Mouse (Mus musculus) gastrocnemius, postnatal 14 days (tissue): Measurements from ENCODE around the gene Taar6. TPM values are rescaled to one million over a fixed set of nuclear protein-coding genes. Genes with fewer than 3 reads are reported as not detected.

Experiments
- DNase-seq: peaks from one replicate; pipeline ENCODE4 v3.0.0; 2021; ENCODE audit warnings: mixed read lengths
- intact Hi-C: fragments of 180-260 bp; cut with DNase I; formaldehyde crosslinking; loops from one replicate; pipeline ENCODE4 v1.15.1; 2025; ENCODE audit warnings: low total_unique reads
- total RNA-seq, 2 experiments: library from RNA; stranded (reverse); gene quantifications; 2 replicates each; pipeline ENCODE4 v1.2.3; 2021

Taar6 gene
- total RNA-seq, 2 experiments from 2014 or later, result not detected

DNA sequence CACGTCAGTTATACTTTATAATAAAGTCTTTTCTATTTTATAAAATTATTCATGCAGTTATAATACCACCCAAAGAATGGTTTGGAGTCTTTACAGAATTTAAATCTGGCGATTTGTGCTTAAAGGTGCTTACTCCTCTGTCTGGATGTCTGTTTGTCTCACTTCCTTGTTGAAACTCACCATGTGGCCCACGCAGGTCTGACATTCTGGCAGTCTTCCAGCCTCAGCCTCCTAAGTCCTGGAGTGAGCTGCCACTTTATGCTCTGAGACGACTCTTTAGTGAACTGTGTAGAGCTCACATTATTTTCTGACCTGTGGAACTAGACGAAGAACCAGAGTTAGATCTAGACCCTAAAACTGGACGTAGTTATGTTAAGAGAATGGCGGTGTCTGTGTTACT, 37.4 kb downstream of the Taar6 start:
- intact Hi-C loops, result no loop called here
- DNase-seq, result no peak

DNA sequence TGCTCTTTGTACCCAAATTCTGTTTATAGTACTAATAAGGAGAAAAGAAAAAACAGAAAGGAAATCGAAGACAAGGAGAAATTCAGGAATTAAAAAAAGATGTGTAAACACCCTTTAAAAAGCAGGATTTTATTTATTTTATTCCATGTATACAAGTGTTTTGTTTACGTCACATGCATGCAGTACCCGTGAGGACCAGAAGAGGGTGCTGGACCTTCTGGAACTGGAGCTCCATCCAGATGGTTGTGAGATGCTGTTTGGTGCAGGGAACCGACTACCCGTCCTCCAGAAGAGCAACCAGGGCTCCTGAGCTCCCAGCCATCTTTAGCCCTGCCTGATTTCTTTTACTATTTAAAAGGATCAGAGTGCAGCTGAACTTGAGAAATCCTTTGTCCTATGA, 43.0 kb downstream of the Taar6 start:
- DNase-seq, result no peak
- intact Hi-C loops, result no loop called here

DNA sequence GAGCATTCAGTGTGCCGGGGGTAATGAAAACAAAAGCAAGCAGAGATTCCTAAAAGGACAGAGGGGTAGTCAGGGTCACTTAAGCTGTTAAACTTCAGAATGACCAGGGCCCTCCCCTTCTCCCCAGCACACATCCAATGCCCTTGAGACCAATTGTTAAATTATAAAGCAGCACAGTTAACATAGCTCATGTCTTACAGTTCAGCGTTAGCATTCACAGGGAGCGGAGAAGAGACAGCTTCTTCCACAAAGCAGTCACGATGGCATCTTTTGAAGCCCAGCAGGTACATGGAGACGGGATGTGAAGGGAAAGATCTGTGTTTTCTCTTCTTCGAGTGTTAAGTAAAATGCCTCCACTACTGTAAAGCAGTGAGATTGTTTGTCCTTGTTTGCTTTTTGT, 47.1 kb downstream of the Taar6 start, which contains the start of gene Taar2:
TSS of gene Taar2 (plus strand) at position 261 of the 400 bp plus-strand sequence.
- intact Hi-C loops, result no loop called here
- no peak for DNase-seq

DNA sequence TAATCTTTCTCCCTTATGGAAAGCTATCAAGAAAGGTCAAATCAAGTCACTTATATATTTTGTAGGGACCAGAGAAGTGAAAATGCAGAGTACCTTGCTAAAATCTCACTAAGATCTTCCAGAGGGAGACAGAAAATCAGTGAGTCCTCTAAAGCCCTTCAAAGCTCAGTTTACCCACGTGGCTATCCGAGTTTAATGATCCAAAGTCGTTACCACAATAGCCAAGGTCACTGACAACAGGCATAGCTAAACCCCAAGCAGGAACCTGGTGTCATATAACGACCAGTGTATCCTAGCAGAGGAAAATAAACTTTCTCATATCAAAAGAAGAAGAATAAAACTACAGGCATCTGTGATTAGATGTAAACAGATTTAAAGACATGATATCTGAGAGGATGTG, 47.8 kb downstream of the Taar6 start:
- intact Hi-C loops, result no loop called here

More for the DNA sequence above, 47.8 kb downstream of the Taar6 start:
- DNase-seq, result no peak

Other genes with a start within 250 kb of the Taar6 start
- gene Rps12, start 198.4 kb downstream of the Taar6 start, total RNA-seq, result 100 to 1,000 TPM; 252 to 272 TPM
- 10 to 100 TPM; 12.2 to 13.0 TPM for gene Slc18b1, start 188.7 kb downstream of the Taar6 start, total RNA-seq
- not detected for gene Vnn3, start 134.2 kb downstream of the Taar6 start, total RNA-seq
- under 1 TPM; 0.10 to 0.40 TPM for gene Vnn1, start 91.0 kb downstream of the Taar6 start, total RNA-seq
- not detected for gene Taar1, start 65.3 kb downstream of the Taar6 start, total RNA-seq
- gene Taar2, start 47.1 kb downstream of the Taar6 start, total RNA-seq, result not detected
- gene Taar3, start 36.1 kb downstream of the Taar6 start, total RNA-seq, result not detected
- not detected for gene Taar4, start 25.2 kb downstream of the Taar6 start, total RNA-seq
- gene Taar5, start 14.9 kb downstream of the Taar6 start, total RNA-seq, result not detected
- not detected for gene Taar7a, start 7.8 kb upstream of the Taar6 start, total RNA-seq
- gene Taar7b, start 14.3 kb upstream of the Taar6 start, total RNA-seq, result not detected
- gene Taar7d, start 41.6 kb upstream of the Taar6 start, total RNA-seq, result not detected
- not detected for gene Taar7e, start 52.0 kb upstream of the Taar6 start, total RNA-seq
- gene Taar7f, start 63.9 kb upstream of the Taar6 start, total RNA-seq, result not detected
- gene Taar8a, start 90.9 kb upstream of the Taar6 start, total RNA-seq, result not detected
- gene Taar8b, start 106.6 kb upstream of the Taar6 start, total RNA-seq, result not detected
- not detected for gene Taar8c, start 116.3 kb upstream of the Taar6 start, total RNA-seq
- gene Taar9, start 123.9 kb upstream of the Taar6 start, total RNA-seq, result not detected
- 10 to 100 TPM; 23.6 to 35.9 TPM for gene Stx7, start 163.7 kb upstream of the Taar6 start, total RNA-seq
- under 1 TPM; 0.64 to 0.92 TPM for gene Moxd1, start 237.9 kb upstream of the Taar6 start, total RNA-seq